Mouse (Mus musculus): ENCODE data around the gene Cep44. TPM values are rescaled to one million over a fixed set of nuclear protein-coding genes. Genes with fewer than 3 reads are reported as not detected.

Cep44 gene
- total and polyA plus RNA-seq, 3 experiments: 18.6 to 22.7 TPM; not detected in 1

GRCm38 (mm10) chr8:56591502-56591901, 40.7 kb upstream of the Cep44 start:
- Histone ChIP-seq H3K4me3 (ENCODE audit: control insufficient read depth in 1 of 2, insufficient read depth in 1 of 2, low read depth in 2 of 2, low read length in 2 of 2) (no peak overlapping the region), H3K9me3 (replicated peaks; ENCODE audit: insufficient read depth, low read length) (no peaks in the 10 kb centered on the region), H3K9ac (ENCODE audit: control insufficient read depth, low read depth, low read length, poor library complexity, severe bottlenecking) (no peak overlapping the region), H3K36me3 (ENCODE audit: control insufficient read depth in 1 of 2, insufficient read depth in 2 of 2, low read length in 2 of 2) (0 out of 4 replicates have a peak, but pooled peaks cover 0 to 1% of the 10 kb centered on the region in 2 experiments), H3K79me2 (ENCODE audit: control insufficient read depth, insufficient read depth, low read length, poor library complexity) (no peaks in the 10 kb centered on the region), H3K27me3 (ENCODE audit: control insufficient read depth in 1 of 2, insufficient read depth in 2 of 2, low read length in 2 of 2) (no peaks in the 10 kb centered on the region), H3K27ac (ENCODE audit: control insufficient read depth, low read depth, low read length) (no peak overlapping the region), H3K4me1 (ENCODE audit: control insufficient read depth in 1 of 2, insufficient read depth in 2 of 2, low read length in 2 of 2) (no peaks in the 10 kb centered on the region)
- TF ChIP-seq ZNF384 (IDR thresholded peaks at IDR 0.05; ENCODE audit: low read depth, low read length) (no peak), TBP (IDR thresholded peaks at IDR 0.05; ENCODE audit: low read depth, low read length) (no peak), MYB (IDR thresholded peaks at IDR 0.05; ENCODE audit: low read depth, low read length) (no peak), MXI1 (IDR thresholded peaks at IDR 0.05; ENCODE audit: low read depth, low read length) (no peak), MEF2A (IDR thresholded peaks at IDR 0.05; ENCODE audit: extremely low read depth, insufficient replicate concordance, low read depth, low read length, poor library complexity, severe bottlenecking) (no peak), EP300 (IDR thresholded peaks at IDR 0.05; ENCODE audit: low read depth in 1 of 2, low read length in 2 of 2) (no peak), ELF1 (IDR thresholded peaks at IDR 0.05; ENCODE audit: low read depth, low read length) (no peak), POLR2A (IDR thresholded peaks at IDR 0.05; ENCODE audit: control insufficient read depth in 1 of 2, insufficient read depth in 1 of 2, low read depth in 1 of 2, low read length in 2 of 2, poor library complexity in 1 of 2) (no peak), CHD2 (IDR thresholded peaks at IDR 0.05; ENCODE audit: low read length) (no peak), MYC (IDR thresholded peaks at IDR 0.05; ENCODE audit: low read depth, low read length) (no peak), ZKSCAN1 (IDR thresholded peaks at IDR 0.05; ENCODE audit: low read depth, low read length) (no peak), RAD21 (IDR thresholded peaks at IDR 0.05; ENCODE audit: low read depth, low read length) (no peak)
- no peak for DNase-seq (ENCODE audit: low read depth, low spot score)

GRCm38 (mm10) chr8:56591084-56591483, 40.2 kb upstream of the Cep44 start:
- TF ChIP-seq KAT2A (conservative IDR thresholded peaks at IDR 0.05; ENCODE audit: low read depth, low read length) (no peak), ZNF384 (IDR thresholded peaks at IDR 0.05; ENCODE audit: low read depth, low read length) (no peak), MXI1 (IDR thresholded peaks at IDR 0.05; ENCODE audit: low read depth, low read length) (no peak), TAL1 (IDR thresholded peaks at IDR 0.05; ENCODE audit: low read length) (no peak), BHLHE40 (IDR thresholded peaks at IDR 0.05; ENCODE audit: borderline replicate concordance, low read depth, low read length) (no peak), UBTF (IDR thresholded peaks at IDR 0.05; ENCODE audit: borderline replicate concordance, insufficient read depth, low read depth, low read length) (no peak), POLR2AphosphoS5 (IDR thresholded peaks at IDR 0.05; ENCODE audit: borderline replicate concordance, low read depth, low read length) (no peak), CTCF (IDR thresholded peaks at IDR 0.05 in 2 of 3, conservative IDR thresholded peaks at IDR 0.05 in 1 of 3; ENCODE audit: control insufficient read depth in 1 of 3, insufficient read depth in 1 of 3, low read depth in 2 of 3, low read length in 3 of 3, poor library complexity in 1 of 3, severe bottlenecking in 1 of 3) (no peak), USF2 (IDR thresholded peaks at IDR 0.05; ENCODE audit: borderline replicate concordance in 1 of 2, insufficient read depth in 1 of 2, low read depth in 1 of 2, low read length in 2 of 2) (no peak)
- no peak for DNase-seq (ENCODE audit: low read depth, low spot score)
- H3K9me3 ChIP-seq (replicated peaks; ENCODE audit: insufficient read depth, low read length): no peaks in the 10 kb centered on the region

More at GRCm38 (mm10) chr8:56591084-56591483, 40.2 kb upstream of the Cep44 start:
- no peaks in the 10 kb centered on the region for H3K4me1 ChIP-seq (ENCODE audit: control insufficient read depth in 1 of 2, insufficient read depth in 2 of 2, low read length in 2 of 2)
- H3K9ac ChIP-seq (ENCODE audit: control insufficient read depth, low read depth, low read length, poor library complexity, severe bottlenecking): no peak overlapping the region
- H3K4me3 ChIP-seq (ENCODE audit: control insufficient read depth in 1 of 2, insufficient read depth in 1 of 2, low read depth in 2 of 2, low read length in 2 of 2): no peak overlapping the region
- H3K79me2 ChIP-seq (ENCODE audit: control insufficient read depth, insufficient read depth, low read length, poor library complexity): no peaks in the 10 kb centered on the region
- H3K27me3 ChIP-seq (ENCODE audit: control insufficient read depth in 1 of 2, insufficient read depth in 2 of 2, low read length in 2 of 2): no peaks in the 10 kb centered on the region
- H3K36me3 ChIP-seq (ENCODE audit: control insufficient read depth in 1 of 2, insufficient read depth in 2 of 2, low read length in 2 of 2): 0 out of 4 replicates have a peak, but pooled peaks cover 0 to 1% of the 10 kb centered on the region in 2 experiments
- no peak overlapping the region for H3K27ac ChIP-seq (ENCODE audit: control insufficient read depth, low read depth, low read length)
